In genomic region chr6:137723898-137724297, GRCm38 (mm10) we compare ENCODE assay signal across 8 mouse cellular contexts. TPM values are rescaled to one million over a fixed set of nuclear protein-coding genes. Genes with fewer than 3 reads are reported as not detected.
DNase-seq lines count a peak whose midpoint lies in the region; ATAC-seq and TF ChIP-seq lines count a peak whose summit lies in the region.

No protein-coding gene starts in this region.

- H3K4me1 ChIP-seq in cerebellum, adult 2 months (ENCODE audit: control insufficient read depth, insufficient read depth, low read length): no peaks in the 10 kb centered on the region
- no peaks in the 10 kb centered on the region for H3K4me1 ChIP-seq in hindbrain, embryonic 15.5 days (replicated peaks)
- no peaks in the 10 kb centered on the region for H3K4me1 ChIP-seq in midbrain, embryonic 14.5 days (ENCODE audit: control insufficient read depth, insufficient read depth, low read length)

- ATAC-seq in frontal cortex, adult (ENCODE audit: low TSS enrichment): peak; percentile 81
- 0 out of 2 replicates have a peak, but pooled peaks have one; percentile 63 for ATAC-seq in hindbrain, embryonic 15.5 days (ENCODE audit: low FRiP score, low read depth)
- ATAC-seq in midbrain, embryonic 14.5 days (ENCODE audit: low FRiP score, low TSS enrichment): no peak

- no peak overlapping the region for H3K9ac ChIP-seq in hindbrain, embryonic 15.5 days
- no peak overlapping the region for H3K9ac ChIP-seq in midbrain, embryonic 14.5 days (replicated peaks; ENCODE audit: low read length)

- no peaks in the 10 kb centered on the region for H3K9me3 ChIP-seq in hindbrain, embryonic 15.5 days
- H3K9me3 ChIP-seq in midbrain, embryonic 14.5 days (ENCODE audit: control insufficient read depth, low read length): no peaks in the 10 kb centered on the region

- no peak overlapping the region for H3K4me3 ChIP-seq in cerebellum, adult 2 months (replicated peaks; ENCODE audit: insufficient read depth, low read depth, low read length)
- H3K4me3 ChIP-seq in hindbrain, embryonic 15.5 days: no peak overlapping the region
- H3K4me3 ChIP-seq in midbrain, embryonic 14.5 days (replicated peaks; ENCODE audit: low read depth, low read length): no peak overlapping the region

- no peak overlapping the region for H3K4me2 ChIP-seq in hindbrain, embryonic 15.5 days
- H3K4me2 ChIP-seq in midbrain, embryonic 14.5 days (ENCODE audit: low read length): no peak overlapping the region

- DNase-seq in frontal cortex, postnatal 14 days (ENCODE audit: low spot score in 2 of 2): no peak
- peak; percentile 37 for DNase-seq in ovary, postnatal 14 days (ENCODE audit: low spot score)
- no peak for DNase-seq in ovary, adult 18-20 months (ENCODE audit: low spot score)
- DNase-seq in cerebellum, adult 2 months: peak; percentile 16 to 47
- peak; percentile 91 for DNase-seq in midbrain, embryonic 14.5 days
- no peak for DNase-seq in urinary bladder, postnatal 25 days (ENCODE audit: low spot score)

- H3K27ac ChIP-seq in cerebellum, adult 2 months (ENCODE audit: insufficient read depth, low read length): no peak overlapping the region
- no peak overlapping the region for H3K27ac ChIP-seq in hindbrain, embryonic 15.5 days (replicated peaks)
- H3K27ac ChIP-seq in midbrain, embryonic 14.5 days (replicated peaks; ENCODE audit: low read depth, low read length): no peak overlapping the region

- no peaks in the 10 kb centered on the region for H3K36me3 ChIP-seq in hindbrain, embryonic 15.5 days
- no peaks in the 10 kb centered on the region for H3K36me3 ChIP-seq in midbrain, embryonic 14.5 days (ENCODE audit: control insufficient read depth, insufficient read depth, low read length)

- TF ChIP-seq CTCF in cerebellum, adult 2 months (IDR thresholded peaks at IDR 0.05; ENCODE audit: borderline replicate concordance, insufficient read depth, low read depth, low read length): peak; percentile 56; the same call in 1 of the 2 replicates

- H3K27me3 ChIP-seq in cerebellum, adult 2 months (ENCODE audit: control insufficient read depth, insufficient read depth, low read length): no peaks in the 10 kb centered on the region
- 0 out of 2 replicates have a peak, but pooled peaks cover 3% of the 10 kb centered on the region for H3K27me3 ChIP-seq in hindbrain, embryonic 15.5 days
- H3K27me3 ChIP-seq in midbrain, embryonic 14.5 days (ENCODE audit: control insufficient read depth, insufficient read depth, low read length): no peaks in the 10 kb centered on the region

- TF ChIP-seq POLR2A in cerebellum, adult 2 months (IDR thresholded peaks at IDR 0.05; ENCODE audit: borderline replicate concordance, insufficient read depth, low read length): no peak

- 4% methylated on average over 4 of the region's 4 CpGs for WGBS in cerebellum, adult 2 months
- 4% methylated on average over 4 of the region's 4 CpGs for WGBS in hindbrain, embryonic 15.5 days
- WGBS in midbrain, embryonic 14.5 days: 5% methylated on average over 4 of the region's 4 CpGs

RNA-seq across cellular contexts. Expression of gene Strap, which starts 11.0 kb away (rescaled TPM):
- polyA plus RNA-seq in cerebellum, adult 2 months (2012; rRNA removed): 79.7 and 80.7 TPM in 2 replicates
- polyA plus RNA-seq in hindbrain, embryonic 15.5 days (2015; fragmentation: Nextera tagmentation; extraction: Ambion mirVana): 153 and 156 TPM in 2 replicates
- polyA plus RNA-seq in midbrain, embryonic 14.5 days (2014; fragmentation: Nextera tagmentation; extraction: Ambion mirVana): 175 and 203 TPM in 2 replicates

RNA-seq across cellular contexts. Expression of gene Dera, which starts 30.4 kb away (rescaled TPM):
- polyA plus RNA-seq in cerebellum, adult 2 months (2012; rRNA removed): 3.1 and 3.6 TPM in 2 replicates
- polyA plus RNA-seq in hindbrain, embryonic 15.5 days (2015; fragmentation: Nextera tagmentation; extraction: Ambion mirVana): 12.6 and 13.4 TPM in 2 replicates
- 10.1 and 15.9 TPM in 2 replicates for polyA plus RNA-seq in midbrain, embryonic 14.5 days (2014; fragmentation: Nextera tagmentation; extraction: Ambion mirVana)

Comparison
In these comparisons a context has a peak if more than half of its experiments do, and no peak if none do; other contexts are left out.
1. DNase-seq: peak in ovary, postnatal 14 days (single experiment), cerebellum, adult 2 months (2 of 2) and midbrain, embryonic 14.5 days (single experiment); none in frontal cortex, postnatal 14 days (0 of 2), ovary, adult 18-20 months (single experiment) and urinary bladder, postnatal 25 days (single experiment).